Mouse (Mus musculus) gastrocnemius, postnatal 25 days (tissue): ENCODE measurements around the gene Olfr1339. TPM values are rescaled to one million over a fixed set of nuclear protein-coding genes. Genes with fewer than 3 reads are reported as not detected.

ENCODE experiments used
- DNase-seq: peaks from one replicate; pipeline ENCODE4 v3.0.0; 2022
- long read RNA-seq, 2 experiments: library from polyadenylated mRNA; stranded (forward); transcript quantifications; one replicate each; pipeline ENCODE4 v2.0.0; 2021
- total RNA-seq, 2 experiments: library from RNA; stranded (reverse); gene quantifications; 1 replicate in 1 of 2; 2 replicates in 1 of 2; pipeline ENCODE4 v1.2.3; 2021

The Olfr1339 gene
- total RNA-seq = not detected
- long read RNA-seq, experiment 1 = 0 reads
- long read RNA-seq, experiment 2 = 0 reads

DNA sequence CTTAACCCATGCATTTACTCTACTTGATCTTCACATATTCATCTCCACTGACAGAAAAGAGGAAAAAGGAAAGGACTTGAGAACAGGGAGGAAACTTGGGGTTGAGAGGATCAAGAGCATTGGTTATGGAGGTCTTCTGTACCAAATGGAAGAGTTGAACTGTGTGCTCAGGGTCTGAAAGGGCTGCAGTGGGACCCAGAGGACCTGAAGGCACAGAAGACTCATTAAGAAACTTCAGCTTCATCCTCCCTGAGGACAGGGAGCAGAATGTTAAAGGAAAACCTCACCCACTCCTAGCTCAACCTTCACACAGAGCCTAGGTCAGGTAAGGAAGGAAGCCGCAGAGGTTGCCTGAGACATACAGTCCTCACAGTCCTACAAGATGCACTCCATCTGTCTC lies at the start of gene Olfr1339:
TSS of gene Olfr1339 (plus strand) at position 301 of the 400 bp plus-strand sequence.
- DNase-seq = no peak

DNA sequence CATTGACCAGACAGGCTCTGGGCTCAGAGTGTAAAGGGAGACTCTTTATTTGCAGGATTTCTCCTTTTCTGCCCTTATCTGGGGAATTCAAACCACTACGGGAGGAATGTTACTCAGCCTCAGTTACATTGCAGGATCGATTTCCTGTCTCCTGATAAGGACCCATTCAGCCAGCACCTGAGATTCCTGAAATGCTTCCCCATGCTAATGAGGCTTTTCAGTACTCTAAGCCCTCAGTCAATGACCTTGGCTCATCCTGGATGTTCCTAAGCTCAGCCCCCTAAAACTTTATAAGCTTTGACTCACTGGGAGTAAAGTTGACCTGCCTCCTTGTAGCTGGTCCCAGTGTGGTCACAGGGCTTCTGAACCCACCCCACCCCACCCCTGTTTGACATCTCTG lies 44.9 kb upstream of the Olfr1339 start:
- DNase-seq = no peak

DNA sequence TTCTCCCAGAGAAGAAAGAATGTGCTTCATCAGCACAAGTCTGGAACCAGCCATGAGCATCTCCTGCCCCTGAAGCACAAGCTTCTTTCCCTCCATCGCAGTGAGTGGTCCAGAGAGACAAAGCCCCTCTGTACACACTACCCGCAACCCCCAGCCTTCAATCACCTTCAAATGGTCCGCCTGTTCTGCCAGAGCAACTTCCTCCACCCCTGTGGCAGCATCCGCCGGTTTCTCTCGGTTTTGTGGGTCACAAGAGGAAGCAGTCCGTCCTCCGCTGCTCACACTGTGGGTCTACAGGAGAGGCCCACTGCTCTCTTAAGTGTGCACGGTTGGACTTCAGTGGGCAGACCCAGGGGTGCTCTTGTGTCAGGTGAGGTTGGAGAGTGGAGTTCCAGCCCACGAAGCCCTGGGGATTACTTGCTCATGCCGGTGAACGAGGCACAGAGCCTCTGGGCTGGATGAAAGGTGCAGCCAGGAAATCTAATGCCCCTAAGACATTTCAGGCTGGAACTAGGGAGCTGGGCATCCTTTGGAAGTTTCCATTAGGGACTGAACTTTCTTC lies 39.5 kb upstream of the Olfr1339 start, which contains the start of gene Olfr1342:
TSS of gene Olfr1342 (minus strand) at position 345 of the 562 bp plus-strand sequence.
- no peak for DNase-seq

DNA sequence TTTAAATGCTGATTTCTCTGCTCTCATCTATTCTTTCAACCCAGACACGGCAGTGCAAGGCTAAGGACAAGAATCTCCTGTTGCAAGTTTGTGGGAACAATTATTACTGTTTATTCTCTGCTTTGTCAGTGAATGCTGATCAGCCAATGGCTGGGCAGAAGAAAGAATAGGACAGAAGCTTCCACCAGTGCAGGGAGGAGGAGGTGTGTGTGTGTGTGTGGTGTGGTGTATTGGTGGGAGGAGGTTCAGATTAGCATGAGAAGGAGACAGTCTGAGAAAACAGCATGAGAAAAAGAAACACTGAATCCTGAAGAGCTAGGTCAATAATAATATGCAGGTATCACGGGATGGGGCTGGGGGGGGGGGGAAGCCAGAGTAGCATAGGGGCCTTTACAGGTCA lies 38.2 kb upstream of the Olfr1339 start:
- no peak for DNase-seq

DNA sequence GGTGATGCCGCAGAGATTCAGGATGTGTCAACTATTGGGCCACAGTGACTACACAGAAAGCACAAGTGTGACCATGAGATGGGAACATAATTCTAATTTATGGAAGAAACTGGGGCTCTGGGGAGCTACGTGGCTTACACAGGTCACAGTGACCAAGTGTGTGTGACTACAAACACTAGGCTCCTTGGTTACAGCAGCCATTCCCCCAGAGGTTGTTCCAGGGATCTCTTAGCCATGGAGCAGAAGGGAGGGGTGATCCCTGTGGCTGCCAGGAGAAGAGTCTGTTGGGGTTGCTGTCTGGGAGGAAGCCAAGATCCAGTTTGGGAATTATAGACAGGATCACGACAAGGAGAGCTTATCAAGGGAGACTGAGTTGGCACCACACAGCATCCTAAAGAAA lies 28.8 kb upstream of the Olfr1339 start, which contains the start of gene Olfr1341:
TSS of gene Olfr1341 (plus strand) at position 301 of the 400 bp plus-strand sequence.
- DNase-seq = no peak

DNA sequence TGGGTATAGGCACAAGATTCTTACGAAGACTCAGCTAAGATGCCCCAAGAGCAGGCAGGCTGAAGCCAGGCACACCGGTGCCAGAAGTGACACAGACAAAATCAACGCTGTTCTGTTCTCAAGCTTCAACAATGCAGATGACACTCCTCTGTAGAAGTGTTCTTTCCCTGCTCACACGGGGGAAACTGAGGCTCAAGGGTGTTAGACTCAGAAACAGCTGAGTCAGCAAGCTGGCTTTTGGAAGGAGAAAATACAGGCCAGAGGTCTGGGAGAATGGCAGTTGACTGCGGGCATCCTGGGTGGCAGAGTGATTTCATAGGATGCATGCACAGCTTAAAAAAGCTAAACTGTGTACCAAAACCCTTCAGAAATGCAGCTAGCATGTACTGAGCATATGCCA lies 23.9 kb upstream of the Olfr1339 start:
- no peak for DNase-seq

DNA sequence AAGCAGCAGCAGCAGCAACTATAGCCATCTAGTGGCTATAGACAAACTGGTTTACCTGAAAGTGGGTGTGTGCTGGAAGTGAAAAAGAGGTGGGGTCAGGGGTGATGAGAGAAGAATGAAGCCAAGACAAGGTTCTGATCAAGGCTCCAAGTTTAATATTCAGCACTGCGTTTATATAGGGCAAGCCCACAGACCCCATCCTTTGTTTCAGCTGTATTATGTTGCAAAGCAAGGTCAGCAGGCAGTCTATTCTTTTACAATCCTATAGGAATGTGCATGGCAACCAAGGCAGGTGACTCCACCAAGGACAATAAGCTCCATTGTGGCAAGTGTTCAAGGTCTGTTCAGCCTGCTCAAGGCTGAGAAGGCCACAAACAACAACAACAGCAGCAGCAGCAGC lies 20.3 kb upstream of the Olfr1339 start:
- no peak for DNase-seq

DNA sequence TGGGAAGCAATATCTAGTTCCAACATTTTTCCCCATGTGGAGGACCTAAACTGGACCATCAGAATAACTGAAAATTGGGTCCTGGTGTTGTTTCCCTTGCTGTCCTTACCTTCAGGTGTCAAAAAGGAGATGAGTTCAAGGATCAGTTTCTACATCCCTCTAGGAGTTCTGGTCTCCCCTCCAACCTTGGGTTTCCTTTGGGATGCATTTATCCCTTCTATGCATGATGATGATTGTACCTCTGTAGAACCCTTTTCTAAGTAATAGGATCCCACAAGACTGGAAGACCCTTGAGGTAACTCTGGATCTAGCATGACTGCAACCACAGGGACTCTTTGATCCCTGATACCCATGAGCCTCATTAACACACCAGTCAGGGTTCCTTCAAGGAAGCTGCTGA lies 12.1 kb upstream of the Olfr1339 start, which contains the start of gene Olfr1340:
TSS of gene Olfr1340 (plus strand) at position 301 of the 400 bp plus-strand sequence.
- DNase-seq = no peak

DNA sequence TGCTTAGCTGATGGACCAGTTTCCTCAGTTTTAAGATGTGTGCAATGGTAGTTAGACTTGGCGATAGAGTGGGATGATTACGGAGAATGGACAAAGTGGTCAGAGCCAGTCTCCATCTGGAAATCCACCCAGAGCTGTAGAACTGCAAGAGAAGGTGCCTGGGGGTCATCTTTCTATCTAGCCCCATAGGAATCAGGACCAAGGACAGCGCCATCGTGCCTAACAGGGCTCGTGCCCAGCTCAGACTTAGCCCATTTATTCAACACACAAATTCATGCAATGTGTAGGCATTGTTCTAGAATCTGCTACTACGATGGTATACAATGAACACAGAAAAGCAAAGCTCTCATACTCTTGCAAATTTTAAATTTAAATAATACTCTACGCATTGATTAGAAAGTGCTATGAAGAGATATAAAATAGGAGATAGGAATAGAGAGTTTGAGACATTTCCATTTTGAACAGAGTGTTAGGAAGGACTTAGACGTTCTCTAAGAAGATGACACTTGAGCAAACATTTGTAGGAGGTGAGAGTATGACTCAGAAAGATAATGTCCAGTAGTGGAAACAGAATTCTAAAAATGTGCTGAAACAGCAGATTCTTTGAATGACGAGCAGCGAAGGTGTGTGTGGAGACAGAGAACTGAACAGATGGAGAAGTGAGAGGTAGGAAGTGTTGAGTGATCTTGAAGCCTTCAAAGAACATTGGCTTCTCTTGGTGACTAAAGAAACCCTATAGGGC lies 10.1 kb upstream of the Olfr1339 start:
- DNase-seq = no peak

DNA sequence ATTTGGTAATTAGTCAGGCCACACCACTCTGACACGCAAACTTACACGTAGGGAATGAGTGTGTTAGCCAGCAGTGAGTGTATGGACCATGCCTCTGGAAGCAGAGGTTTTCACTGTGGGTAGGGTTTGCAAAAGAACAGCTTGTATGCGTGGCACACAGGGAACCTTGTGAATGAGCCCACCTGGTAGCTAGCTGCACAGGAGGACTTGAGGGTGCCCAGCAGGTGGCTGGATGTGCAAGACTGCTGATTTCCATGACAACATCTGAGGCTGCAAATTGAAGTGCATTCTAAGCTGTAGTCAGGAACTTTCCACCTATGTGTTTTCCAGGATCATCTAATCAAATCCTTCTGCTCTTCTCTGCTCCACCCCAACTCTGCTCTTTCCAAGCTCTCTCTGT lies 7.6 kb downstream of the Olfr1339 start:
- no peak for DNase-seq

DNA sequence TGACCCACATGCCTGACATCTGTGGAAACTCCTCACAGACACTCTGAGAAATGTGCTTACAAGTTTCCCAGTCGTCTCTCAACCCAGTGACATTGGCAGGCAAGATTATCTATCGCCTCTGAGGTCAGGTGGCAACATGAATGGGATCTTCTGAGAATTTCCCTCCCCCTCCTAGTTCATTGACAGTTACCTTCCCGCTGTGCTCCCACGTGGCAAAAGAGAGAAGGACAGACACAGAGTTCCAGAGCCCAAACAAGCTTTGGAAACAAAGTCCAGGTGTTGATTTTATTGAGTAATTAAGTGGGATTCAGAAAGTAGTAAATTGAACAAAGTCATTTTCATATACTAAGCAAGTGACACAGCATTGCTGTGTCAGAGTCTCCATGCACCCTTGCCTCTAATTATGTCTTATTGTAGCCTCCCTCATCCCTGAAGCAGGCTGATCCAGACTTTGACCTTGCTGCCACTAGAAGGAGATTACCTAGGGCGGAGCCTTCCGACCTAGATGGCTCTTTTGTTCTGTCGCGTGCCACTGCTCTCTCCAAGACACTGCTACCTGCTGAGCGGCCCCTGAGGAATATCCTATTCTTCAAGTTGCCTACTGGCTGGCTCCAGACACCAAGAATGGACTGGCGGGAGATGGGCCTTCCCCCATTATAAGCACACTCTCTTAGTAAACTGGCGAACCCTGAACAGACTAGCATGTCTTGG lies 9.2 kb downstream of the Olfr1339 start:
- no peak for DNase-seq

DNA sequence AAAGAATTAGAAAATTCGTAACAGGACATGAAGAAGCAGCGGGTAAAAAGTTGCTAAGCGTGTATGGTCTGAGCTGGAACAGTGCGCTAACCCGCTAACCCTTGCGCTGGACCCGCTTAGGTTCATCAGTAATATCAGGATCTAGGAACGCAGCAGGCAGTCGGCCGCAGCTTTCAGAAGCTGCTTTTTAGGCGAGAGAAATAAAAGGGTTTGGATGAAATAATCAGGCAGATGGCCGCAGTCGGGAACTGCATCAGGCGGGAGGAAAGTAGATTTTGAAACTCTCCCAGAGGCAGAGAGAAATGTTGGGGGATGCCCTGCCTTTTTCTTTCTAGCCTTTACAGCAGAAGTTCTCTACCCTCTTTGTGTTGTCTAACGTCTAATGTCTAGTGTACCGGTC lies 9.9 kb downstream of the Olfr1339 start:
- no peak for DNase-seq

DNA sequence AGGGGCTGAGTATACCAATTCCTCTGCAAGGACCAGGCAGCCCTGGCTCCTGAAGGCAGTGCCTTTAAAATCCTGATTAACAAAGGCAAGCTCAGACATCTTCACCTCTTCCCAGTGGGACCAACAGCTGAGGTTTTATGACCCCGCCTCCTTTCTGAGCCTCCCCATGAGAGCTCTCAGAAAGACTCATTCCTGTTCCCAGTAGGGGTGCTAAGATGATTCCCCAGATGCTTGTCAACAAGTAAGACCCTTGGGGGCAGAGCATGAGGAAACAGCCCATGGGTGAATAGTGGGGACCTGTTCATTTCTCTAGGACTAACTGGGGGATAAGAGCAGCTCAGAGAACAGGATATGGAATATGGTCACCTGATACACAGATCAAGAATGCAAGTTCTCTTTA lies 26.7 kb downstream of the Olfr1339 start, which contains the start of gene Olfr1338:
TSS of gene Olfr1338 (minus strand) at position 101 of the 400 bp plus-strand sequence.
- DNase-seq = no peak

DNA sequence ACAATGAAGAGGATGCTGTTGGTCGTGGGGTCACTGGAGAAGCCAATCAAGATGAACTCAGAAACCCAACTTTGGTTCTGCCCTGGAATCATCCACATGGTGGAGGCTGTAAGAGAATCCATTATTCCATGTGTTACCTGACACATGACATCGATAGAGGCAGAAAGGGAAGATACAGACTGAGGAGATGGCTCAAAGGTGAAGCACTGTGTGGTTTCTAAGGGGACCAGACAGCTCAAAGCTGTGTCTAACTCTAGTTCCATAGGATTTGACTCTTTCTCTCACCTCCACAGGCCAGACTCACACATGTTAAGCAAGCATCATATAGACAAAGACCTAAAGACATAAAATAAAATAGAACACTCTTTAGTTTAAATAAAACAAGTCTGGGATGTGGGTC lies 50.5 kb downstream of the Olfr1339 start, which contains the start of gene Olfr1337:
TSS of gene Olfr1337 (minus strand) at position 101 of the 400 bp plus-strand sequence.
- DNase-seq = no peak

Other genes with a start within 250 kb of the Olfr1339 start
- gene Tie1, start 242.1 kb upstream of the Olfr1339 start, total RNA-seq = 10 to 100 TPM; 15.8 to 20.1 TPM
- gene 2610528J11Rik, start 205.2 kb upstream of the Olfr1339 start, total RNA-seq = not detected
- not detected for gene Tmem125, start 188.1 kb upstream of the Olfr1339 start, total RNA-seq
- gene Cfap57, start 111.4 kb upstream of the Olfr1339 start, total RNA-seq = not detected
- gene Ebna1bp2, start 111.4 kb upstream of the Olfr1339 start, total RNA-seq = 10 to 100 TPM; 25.1 to 26.9 TPM
- not detected for gene Olfr62, start 73.2 kb upstream of the Olfr1339 start, total RNA-seq
- gene Olfr1342, start 39.4 kb upstream of the Olfr1339 start, total RNA-seq = not detected
- not detected for gene Olfr1341, start 28.7 kb upstream of the Olfr1339 start, total RNA-seq
- not detected for gene Olfr1340, start 12.0 kb upstream of the Olfr1339 start, total RNA-seq
- gene Olfr1338, start 26.6 kb downstream of the Olfr1339 start, total RNA-seq = not detected
- gene Olfr1337, start 50.4 kb downstream of the Olfr1339 start, total RNA-seq = not detected
- gene Olfr1335, start 77.8 kb downstream of the Olfr1339 start, total RNA-seq = not detected
- gene Olfr1333, start 104.1 kb downstream of the Olfr1339 start, total RNA-seq = not detected
- not detected for gene Olfr1331, start 132.5 kb downstream of the Olfr1339 start, total RNA-seq
- gene Olfr1330, start 156.4 kb downstream of the Olfr1339 start, total RNA-seq = not detected
- gene Olfr1329, start 185.3 kb downstream of the Olfr1339 start, total RNA-seq = not detected
- not detected for gene Olfr1328, start 206.4 kb downstream of the Olfr1339 start, total RNA-seq
- under 1 TPM; 0.38 to 0.88 TPM for gene Lao1, start 229.4 kb downstream of the Olfr1339 start, total RNA-seq